Mouse (Mus musculus) small intestine, adult 2 months (tissue): ENCODE data around the gene Mxd3.

Experiments
- CTCF ChIP-seq: fragments of 200-500 bp; IDR thresholded peaks from 2 replicates; pipeline ENCODE4 v1.5.1; 2012; ENCODE audit warnings: low read depth, mild to moderate bottlenecking, control low read depth, inconsistent platforms, low read length, moderate library complexity, mixed read lengths; ENCODE audit not compliant: insufficient replicate concordance, insufficient read length; ENCODE audit errors: extremely low read depth
- POLR2A ChIP-seq: fragments of 200-500 bp; IDR thresholded peaks from 2 replicates; pipeline ENCODE4 v1.6.1; 2012; ENCODE audit warnings: low read depth, mild to moderate bottlenecking, control low read depth, inconsistent platforms, low read length, moderate library complexity

DNA sequence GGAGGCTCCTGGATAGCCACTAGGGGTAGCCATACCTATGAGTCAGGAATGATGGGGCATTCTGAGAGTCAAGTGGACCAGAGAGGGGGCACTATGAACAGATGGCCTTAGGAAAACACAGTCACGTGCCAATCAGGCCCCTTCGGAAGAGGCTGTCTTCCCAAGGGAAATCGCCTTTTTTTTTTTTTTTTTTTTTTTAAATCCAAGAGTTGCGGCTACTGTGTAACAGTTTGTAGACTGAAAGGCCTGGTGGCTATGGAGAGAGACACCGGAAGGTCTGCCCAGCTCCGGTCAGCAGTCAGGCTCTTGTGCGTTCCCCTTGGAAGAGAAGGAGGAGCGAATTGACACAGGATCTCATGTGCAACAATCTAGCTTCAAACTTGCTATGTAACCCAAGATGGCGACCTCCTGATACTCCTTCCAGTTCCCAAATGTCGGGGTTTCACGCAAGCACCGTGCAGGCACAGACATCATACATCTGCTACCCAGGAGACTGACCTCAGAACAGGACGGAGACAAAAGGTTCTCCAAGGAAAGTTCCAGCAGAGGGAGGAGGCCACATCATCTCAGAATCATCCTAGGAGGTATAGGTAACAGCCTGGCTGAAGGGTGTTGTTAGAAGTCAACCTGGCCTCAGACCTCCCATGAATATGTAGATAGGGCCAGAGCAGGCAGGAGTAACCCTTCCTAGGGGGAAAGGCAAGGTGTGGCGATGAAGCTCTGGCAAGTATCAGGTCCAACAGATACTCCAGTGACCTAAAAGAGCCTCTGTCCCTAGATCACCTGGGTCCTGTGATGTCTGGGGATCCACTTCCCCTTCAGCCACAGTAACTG is 1.2 kb upstream of the Mxd3 start:
- TF ChIP-seq POLR2A (no peak), CTCF (peak; percentile 32; the same call in 1 of the 2 replicates)
